Mouse (Mus musculus): ENCODE measurements at regions not wholly inside any gene's neighbourhood (a gene's known extent, or its start where the extent isn't known, plus 50 kb on each side); places are given as distances from the start of the nearest gene placed in this dataset.
A peak's percentile ranks its signal among the peaks of the same experiment; 100 is the strongest.

DNA sequence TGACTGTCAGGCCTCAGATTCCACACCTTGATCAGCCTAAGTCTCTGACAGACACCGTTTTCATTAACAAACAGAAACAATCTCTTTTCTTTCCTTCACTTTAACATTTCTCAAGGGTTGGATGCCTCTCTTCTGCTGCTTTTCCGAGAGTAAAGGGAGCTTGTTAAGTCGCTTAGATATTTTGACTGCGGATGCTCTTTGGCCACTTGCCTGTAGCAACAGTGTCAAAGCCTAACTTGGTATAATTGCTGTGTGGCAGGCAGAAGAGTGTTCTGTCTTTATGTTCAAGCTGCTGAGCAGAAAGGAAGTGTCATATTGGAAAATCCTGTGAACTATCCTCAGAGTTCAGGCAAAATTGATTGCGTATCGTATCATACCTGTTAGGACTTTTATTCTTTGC lies 112.3 kb upstream of the Zeb2 start:
- DNase-seq: no peak

DNA sequence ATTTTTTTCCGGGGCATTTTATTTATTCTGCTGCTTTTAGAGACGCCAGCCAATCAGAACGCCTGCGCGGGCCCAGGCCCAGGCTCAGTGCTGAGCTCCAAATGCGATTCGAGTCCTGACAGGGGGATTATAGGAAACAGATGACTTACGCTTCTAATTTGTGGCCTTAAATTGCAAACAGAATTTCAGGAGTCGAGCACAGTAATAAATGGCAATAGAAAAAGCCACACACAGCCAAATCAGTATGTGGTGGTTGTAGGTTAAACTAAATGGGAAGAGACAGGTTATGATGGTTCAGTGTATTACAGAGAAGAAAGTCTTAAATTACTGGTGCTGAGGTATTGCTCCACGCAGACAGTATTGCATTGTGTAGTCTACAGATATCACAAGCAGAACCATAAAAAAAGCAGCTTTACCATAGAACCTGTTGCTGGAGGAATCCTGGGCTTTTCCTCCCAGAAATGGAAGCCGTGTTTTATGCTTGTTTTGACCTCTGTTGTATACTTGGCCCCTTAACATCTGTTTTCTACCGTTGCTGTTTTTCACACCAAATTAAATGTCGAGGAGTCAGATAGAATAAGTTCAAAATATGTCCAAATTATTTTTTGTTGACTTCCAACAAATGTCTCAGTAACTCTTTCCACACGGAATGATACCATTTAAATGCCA lies 110.2 kb upstream of the Zeb2 start:
- no peak for DNase-seq

DNA sequence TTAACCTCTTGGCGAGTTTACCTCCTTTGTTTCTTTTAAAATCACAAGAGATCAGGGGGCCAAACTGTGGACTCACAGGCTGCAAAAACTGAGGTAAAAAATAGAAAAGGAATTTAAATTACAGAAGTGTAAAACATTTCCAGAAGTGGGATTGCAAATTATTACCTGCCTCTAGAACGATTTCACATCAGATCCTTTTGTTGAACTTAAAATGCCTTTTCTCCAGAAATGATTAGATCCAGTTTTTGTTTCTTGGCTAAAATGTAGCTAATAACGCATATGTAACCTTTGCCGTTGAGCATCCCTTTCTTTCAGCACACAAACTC lies 108.8 kb upstream of the Zeb2 start:
- DNase-seq: no peak

DNA sequence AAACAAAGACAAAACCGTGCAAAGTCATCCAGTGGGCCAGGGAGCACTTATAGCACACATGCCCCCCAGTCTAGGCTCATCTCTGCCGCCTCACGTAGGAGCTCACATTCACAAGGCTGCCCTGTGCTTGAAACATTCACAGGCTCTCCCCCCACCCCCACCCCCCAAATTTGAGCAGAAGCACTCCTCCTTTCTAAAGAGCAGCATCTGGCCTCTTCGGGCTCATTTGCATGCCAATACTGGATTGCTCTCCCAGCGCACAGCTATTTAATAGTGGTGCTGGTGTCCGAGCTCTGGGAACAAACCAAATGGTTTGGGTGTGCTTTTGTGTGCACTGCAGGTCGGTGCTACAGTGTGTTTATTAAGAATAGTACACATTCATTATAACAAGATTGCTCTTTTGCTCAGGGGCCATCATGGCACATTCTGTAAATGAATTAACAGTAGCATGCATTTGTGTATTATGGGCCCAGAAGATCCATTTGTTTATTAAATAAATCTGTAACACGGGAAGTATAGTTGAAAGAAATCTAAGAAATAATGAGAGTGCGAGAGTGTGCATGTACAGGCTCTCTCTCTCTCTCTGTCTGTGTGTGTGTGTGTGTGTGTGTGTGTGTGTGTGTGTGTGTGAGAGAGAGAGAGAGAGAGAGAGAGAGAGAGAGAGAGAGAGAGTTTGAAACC lies 108.3 kb upstream of the Zeb2 start:
- DNase-seq: no peak

DNA sequence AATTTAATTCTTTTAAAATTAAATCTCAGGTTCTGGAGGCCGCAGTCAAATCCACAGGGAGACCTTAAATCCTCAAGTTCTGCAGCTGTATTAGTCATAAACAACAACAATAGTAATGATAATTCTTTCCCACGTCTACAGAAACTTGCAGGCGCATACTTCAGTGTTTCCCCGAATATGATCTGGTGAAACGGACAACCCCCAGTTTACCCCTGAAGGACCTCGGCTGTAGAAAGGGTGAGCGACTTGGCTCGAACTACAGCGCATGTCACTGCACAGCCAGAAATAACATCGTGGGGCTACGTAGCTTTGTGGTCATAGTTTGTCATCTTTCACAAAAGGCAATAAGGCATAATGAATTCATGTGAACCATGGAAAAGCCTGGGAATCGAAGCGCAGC lies 105.0 kb upstream of the Zeb2 start:
- DNase-seq: no peak

DNA sequence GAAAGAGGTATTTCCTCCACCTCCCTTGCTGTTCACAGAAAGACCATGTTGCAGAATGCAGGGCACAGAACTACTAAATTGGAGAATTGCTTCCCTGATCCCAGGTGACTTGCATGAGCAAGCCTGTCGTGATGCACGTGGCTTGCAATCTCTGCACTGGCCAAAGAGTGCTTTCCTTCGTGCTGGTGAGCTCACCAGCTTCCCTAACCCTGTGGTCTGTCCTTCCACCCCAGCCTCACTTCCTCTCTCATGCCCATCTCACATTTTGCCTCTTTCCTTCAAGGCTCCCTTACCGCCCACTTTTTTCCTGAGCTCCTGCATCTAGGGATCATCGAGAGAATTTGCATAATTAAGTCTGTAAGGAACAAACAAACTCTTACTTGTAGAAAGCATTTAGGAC lies 102.7 kb upstream of the Zeb2 start:
- DNase-seq: no peak

DNA sequence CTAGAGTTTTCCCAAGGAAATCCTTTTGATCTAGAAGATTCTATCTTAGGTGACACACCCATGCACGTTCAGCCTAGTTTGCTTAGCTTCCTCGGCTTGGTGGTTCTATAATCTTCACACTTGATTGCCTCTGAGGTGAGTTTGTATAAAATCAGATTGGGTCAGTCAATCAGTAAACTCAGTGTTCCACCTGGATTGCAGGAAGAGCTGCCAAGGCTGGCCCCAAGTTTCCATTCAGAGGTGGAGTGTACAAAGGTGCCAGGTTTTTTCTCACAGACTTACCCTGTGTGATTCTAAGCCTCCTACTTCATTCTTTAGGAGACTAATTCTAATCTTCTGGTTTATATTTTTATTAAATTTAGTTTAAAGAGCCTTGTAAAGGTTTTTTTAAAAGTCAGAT lies 95.6 kb upstream of the Zeb2 start:
- peak; percentile 65 for DNase-seq

DNA sequence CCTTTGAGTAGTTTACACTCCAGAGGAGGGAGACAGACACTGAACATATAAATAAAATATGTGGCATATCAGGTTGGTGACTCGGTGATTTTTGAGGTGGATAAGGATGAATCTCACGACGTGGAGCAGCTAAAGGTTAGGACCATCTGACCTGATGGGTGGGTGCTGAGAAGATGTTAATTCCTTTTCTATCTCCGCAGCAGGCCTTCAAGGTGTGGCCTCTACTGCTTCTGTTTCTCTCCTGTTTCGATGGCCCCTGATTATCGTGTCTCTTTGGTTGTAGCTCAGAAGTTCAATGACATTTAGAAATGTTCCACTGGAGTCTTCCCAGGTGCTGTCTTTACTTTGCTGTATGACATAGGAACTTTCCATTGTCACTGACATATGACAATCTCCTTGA lies 91.3 kb upstream of the Zeb2 start:
- DNase-seq: no peak

DNA sequence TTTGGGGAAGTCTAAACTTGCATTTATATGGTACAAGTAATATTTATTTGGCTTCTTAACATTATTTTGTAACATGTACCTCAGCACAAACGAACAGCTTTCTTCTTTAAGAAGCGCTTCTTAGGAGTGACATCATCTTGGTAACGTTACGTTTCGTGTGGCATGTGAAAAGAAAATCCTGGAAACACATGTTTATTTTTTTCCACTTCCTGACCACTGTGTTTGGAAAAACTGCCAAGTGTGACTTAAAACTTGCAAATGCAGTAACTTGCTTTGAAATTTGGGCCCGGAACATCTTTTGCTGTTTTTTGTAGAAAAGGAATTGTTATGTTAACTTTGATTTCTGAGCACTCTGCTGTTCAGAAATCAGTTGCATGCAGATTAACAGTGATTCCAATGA lies 88.6 kb upstream of the Zeb2 start:
- DNase-seq: no peak

DNA sequence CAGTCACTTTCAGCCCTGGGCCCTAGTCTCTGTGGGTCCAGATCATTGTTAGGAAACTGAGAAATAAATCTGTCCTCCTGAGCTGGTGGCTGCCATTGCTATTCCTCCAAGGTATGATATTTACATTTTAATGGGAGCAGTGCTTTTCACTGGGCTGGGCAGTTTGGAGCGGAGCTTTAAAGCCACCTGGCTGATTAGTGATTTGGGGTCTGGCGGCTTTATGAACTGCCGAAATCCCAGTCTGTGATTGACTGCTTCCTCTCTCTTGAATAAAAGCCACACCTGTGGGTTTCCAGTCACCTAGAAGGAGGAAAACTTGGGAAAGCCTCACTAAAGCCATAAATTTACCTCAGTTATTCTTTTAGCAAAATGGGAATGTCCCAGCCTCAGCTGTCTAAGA lies 88.0 kb upstream of the Zeb2 start:
- DNase-seq: no peak

DNA sequence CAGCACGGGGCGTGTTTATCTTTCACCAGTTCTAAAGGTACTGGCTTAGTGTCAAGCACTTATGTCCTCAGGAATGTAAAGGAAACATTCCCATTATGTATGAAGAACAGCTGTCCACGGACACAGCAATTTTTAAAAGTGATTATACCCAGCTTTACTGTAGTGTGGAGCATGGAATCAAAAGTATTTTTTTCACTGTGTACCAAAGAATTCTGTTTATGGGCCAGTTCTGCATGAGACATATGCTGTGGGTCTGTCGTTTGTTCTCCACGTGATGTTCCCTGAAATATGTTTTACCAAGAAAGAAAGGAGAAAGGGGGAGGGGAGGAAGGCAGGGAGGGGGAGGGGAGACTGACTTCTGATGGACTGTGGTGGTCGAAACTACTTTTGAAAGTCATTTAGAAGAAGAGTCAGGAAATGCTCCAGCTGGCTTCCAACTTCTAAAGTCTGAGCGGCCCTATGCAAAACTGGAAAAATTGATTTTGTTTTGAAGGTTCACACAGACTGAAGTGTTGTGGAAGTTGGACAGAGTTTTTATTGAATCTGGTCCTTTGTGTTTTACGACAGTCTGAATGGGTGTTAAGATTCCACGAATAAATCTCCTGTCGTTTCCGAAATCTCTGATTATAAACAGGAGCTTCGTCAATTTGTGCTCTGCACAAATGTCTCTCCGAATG lies 80.9 kb upstream of the Zeb2 start:
- no peak for DNase-seq

DNA sequence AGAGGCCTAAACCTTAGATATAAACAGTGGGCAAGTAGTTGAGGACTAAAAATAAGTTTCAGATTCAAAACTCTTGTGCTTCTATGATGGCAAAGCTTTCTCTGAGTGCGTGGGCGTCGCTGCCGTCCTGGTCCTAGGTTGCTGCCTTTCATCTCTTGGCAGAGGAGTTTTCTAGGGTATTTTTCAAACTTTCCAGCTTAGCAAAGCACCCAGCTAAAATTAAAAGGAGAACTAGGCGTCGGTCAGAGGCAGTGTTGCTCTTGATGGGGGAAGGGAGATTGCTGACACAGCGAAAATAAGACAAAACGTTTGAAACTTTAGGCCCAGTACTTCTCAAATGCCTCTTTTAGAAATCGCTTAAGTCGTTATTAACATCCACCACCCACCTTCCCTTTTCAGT lies 80.1 kb upstream of the Zeb2 start:
- DNase-seq: no peak

DNA sequence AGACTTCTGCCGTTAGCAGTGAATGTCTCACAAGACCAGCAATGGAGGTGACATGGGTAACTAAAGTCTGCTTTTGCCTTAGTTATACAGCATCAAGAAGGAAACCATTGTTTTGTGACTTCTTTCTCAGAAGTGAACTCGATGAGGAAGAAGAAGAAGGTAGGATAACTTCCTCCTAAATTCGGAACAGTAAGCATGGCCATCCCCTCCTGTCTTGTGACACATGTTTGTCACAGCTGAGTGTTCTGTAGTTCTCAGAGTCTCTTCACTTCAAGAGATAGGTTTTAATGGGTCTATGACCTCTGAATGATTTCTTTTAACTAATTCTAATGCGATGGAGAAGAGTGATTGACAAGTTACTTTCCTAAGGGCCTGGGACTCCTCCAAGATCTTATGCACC lies 79.3 kb upstream of the Zeb2 start:
- DNase-seq: no peak

DNA sequence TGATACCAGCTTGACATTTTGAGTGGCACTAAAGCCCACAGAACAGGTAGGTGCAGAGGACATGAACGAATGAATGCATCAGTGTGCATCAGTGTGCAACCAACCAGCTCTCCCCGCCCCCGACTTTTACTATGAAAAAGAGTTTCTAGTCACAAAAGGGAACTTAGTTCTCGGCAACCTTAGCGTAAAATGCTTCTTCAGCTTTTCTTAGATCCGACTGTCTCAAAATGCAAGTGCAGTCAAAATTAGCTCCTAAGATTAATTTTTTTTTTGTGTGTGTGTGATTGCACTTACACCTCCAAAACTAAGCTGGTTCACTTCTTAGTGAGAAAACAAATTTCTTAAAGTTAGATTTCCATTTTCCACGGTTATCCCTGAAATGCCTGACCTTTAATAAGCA lies 77.1 kb upstream of the Zeb2 start:
- DNase-seq: no peak

DNA sequence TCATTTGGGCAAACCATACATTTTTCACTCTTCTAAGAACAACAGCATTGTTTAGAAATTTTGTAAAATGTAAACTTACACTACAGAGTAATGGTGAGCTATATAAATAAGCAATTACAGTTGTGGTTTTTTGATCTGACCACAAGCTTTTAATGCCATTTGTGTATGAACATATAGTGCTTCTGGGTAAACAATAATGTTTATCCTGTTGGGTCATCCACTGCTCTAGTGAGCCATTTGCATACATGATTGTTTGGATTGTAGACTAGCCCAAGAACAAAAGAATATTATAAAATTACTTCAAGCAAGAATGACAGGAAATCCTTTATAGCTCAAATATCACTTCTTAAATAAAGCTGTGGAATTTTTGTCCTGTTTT lies 68.4 kb upstream of the Zeb2 start:
- DNase-seq: no peak

DNA sequence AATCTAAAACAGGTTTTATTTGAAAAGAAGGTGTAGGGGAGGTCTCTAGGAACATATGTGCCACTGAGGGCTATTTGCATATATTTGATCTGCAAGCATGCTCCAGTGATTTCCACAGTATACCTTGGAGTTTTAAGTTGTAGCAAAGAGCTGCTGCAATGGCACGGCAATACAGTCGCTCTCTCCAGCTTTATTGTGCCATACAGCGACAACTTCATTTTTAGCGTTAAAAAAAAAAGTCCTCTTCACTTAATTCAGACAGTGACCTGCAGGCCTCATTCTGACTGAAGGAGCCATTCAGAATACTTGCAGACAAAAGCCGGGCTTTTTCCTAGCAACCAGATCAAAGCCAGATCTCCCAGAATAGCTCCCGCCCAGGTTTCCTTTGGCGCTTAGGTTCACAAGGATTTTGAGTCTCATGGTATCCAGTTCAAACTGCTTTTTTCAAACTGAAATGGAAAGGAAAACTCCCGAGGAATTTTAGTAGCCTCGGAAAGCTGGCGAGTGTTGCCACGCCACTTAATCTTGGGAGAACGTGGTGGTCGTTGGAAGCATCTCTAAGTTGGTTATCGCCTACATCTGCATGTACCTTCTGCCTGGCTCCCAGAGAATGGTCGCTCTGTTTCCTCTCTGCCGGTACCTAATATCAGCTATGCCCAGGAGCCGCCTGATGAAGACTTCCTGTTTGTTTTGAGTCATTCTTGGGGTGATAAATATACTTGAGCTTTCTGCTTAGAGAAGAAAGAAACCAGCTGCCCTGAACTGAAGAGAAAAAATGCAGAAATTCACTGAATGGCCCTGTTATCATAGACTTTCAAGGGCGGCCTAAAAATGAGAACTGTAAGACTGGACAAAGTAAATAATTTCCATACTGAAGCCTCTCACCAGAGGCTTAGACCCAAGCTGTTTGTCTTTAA lies 67.8 kb upstream of the Zeb2 start:
- DNase-seq: peak; percentile 7

DNA sequence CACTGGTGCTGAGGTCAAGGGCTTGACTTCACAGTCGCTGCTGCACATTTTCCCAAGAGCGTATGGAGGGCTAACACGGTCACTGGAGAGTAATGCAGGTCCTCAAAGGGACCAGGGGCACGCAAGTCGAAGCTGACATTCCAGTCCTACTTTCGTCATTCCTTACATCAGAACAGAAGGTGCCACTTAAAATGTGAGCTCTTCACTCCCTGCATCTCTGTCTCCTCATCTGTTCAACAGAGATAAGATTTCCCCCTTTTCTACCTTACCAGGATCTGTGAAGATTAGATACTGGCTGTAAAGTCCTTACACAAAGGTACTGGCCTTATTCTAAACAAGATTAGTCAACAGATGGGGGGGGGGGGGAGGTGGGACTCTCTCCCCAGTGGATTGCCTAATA lies 67.0 kb upstream of the Zeb2 start:
- no peak for DNase-seq

DNA sequence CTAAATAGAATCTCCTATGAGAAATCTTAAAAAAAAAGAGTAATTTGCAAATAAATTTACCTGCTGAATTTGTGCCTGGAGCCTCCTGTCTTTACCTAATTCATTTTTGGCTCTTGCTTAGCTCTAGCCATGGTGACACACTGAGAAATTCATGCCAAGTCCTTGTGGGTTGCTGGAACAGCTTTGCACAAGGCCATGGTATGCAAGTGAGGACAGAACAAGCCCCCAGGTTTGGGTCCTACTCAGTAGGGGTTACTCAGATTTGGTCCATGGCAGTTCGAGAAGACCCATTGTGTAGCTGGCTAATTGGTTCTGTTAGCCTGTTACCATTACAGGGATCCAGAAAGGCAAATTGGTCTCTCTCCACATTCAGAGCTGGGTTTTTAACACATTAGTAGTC lies 65.7 kb upstream of the Zeb2 start:
- no peak for DNase-seq

DNA sequence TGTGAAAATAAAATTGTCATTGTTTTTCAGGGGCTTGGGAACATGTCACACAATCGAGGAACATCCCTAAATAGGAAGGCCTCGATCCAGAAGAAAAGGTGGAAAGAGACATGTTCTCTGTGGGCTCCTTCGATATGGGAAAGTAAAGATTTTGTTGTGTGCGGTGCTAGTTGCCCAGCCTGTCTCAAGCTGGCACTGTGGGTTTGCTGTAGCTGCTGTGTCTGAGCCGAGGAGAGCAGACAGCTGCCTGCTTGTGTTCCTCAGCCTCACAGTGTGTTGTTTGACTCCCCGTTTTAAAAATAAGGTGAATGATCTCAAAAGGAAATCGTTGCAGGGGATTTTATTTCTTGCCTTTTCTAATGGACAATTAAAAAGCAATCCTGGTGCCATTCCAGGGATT lies 64.4 kb upstream of the Zeb2 start:
- no peak for DNase-seq

DNA sequence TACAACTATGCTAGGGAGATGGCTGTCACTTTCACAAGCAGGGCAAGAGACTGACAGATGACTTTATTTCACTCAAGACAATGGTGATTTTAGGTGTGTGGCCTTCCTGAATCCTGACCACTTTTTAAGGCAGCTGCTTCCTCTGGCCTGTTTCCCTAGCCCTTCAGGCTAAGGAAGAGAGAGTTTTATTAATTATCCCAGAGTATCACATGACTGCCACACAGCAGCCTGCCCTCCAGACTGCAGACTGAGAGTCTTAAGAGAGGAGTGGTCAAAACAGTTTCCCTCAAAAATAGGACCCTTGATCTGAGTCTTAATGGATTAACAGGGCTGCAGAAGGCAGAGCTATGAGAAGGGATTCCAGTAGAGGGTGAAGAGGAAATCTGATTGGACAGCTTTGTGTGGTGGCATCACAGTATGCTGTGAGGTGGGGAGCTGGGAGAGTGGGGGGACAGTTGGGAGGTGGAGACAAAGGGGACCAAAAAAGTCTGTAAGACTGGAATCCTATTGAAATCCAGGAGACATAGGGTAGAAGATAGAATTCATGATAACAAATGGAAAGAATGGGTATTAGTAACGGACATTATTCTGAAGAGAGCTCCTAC lies 61.8 kb upstream of the Zeb2 start:
- no peak for DNase-seq

DNA sequence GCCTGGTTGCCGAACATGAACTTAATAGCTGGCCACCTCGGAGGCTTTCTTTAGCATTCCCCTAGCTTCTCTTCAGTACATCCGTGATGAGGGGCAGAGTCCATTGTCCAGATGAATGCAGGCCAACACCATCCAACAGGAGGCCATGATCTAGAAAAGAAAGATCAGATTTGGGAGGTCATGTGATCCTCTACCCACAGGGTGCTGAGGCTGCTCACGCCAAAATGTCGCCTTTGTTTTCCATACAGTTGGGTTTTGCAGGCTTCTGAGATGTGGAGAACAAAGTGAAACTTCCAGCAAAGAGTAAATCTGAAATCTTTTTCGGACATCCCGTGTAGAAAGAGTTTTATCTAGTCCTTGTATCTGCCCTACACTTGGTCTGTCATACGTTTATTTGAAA lies 55.2 kb upstream of the Zeb2 start:
- no peak for DNase-seq

DNA sequence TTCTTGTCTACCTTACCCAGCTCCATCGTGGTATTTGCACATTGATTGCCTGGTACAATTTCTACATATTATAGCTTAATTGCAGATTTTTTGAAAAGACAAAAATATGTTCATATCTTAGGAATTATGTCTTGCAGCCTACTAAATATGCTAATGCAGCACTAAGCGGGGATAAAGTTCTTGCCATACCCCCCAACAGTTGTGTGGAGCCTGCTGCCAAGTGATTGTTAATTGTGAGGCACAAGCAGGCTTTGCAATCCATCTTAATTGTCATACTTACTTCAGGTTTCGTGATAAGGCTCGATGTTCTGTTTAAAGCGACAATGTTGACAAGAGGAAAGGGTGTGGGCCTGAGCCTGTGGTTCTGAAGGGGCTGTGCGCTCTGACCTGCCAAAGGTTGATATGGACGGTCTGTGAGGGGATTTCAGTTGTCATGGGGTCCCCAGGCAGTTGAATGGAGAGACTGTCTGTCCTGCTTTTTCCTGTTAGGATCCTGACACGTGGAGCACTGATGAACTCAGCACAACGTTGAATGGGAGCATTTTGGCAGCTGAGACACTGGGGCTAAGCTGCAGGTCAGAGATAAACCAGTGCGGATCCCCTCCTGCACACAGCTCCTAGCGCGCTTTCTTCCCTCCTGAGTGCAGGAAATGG lies 54.5 kb upstream of the Zeb2 start:
- no peak for DNase-seq

DNA sequence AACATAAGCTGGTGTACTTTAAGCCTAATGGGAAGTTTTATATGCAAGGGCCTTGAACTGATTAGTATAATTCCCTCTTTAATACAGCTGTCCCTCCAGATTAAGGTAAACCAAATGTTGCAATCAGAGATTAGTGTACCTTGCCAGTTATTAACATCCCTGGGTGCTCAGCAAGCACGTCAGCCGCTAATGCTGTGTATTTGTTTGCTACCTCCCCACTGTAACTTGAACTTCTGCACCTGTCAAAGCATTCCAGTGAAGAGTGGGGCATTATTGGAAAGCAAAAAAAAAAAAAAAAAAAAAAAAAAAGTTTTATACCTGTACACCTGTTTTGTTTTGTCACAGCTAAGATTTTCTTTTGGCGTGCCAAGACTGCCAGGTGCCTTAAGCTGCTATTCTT lies 53.1 kb upstream of the Zeb2 start:
- no peak for DNase-seq

Measured in kidney, adult 11 months (tissue).